Mouse (Mus musculus) thymus, adult 2 months (tissue): Measurements from ENCODE around the gene Hs6st2. TPM values are rescaled to one million over a fixed set of nuclear protein-coding genes. Genes with fewer than 3 reads are reported as not detected.

Source experiments
- DNase-seq: peaks from one replicate; pipeline ENCODE4 v3.0.0; 2021
- H3K27ac ChIP-seq: fragments of 200-500 bp; 2 replicates; pipeline ENCODE4 v1.5.1; 2012; ENCODE audit warnings: low read length, control low read depth; ENCODE audit not compliant: control insufficient read depth, insufficient read depth
- H3K27me3 ChIP-seq: fragments of 200-500 bp; 2 replicates; pipeline ENCODE4 v1.6.1; 2012; ENCODE audit warnings: mild to moderate bottlenecking, low read length, moderate library complexity, mixed read lengths; ENCODE audit not compliant: control insufficient read depth, insufficient read depth
- H3K36me3 ChIP-seq: fragments of 200-500 bp; 2 replicates; pipeline ENCODE4 v1.6.1; 2012; ENCODE audit warnings: mild to moderate bottlenecking, low read length, moderate library complexity; ENCODE audit not compliant: control insufficient read depth, insufficient read depth
- H3K4me1 ChIP-seq: fragments of 200-500 bp; replicated peaks from 2 replicates; pipeline ENCODE4 v1.6.1; 2012; ENCODE audit warnings: low read length; ENCODE audit not compliant: control insufficient read depth, insufficient read depth
- H3K4me3 ChIP-seq: fragments of 200-500 bp; 2 replicates; pipeline ENCODE4 v1.5.1; 2012; ENCODE audit warnings: mild to moderate bottlenecking, low read length, control low read depth, moderate library complexity; ENCODE audit not compliant: control insufficient read depth, insufficient read depth
- CTCF ChIP-seq: fragments of 200-500 bp; IDR thresholded peaks from 2 replicates; pipeline ENCODE4 v1.5.1; 2012; ENCODE audit warnings: mild to moderate bottlenecking, control low read depth, low read length, moderate library complexity, borderline replicate concordance; ENCODE audit not compliant: control insufficient read depth, poor library complexity, insufficient read depth; ENCODE audit errors: extremely low read depth
- POLR2A ChIP-seq: fragments of 200-500 bp; IDR thresholded peaks from 2 replicates; pipeline ENCODE4 v1.6.1; 2012; ENCODE audit warnings: mild to moderate bottlenecking, low read length, control low read depth, moderate library complexity; ENCODE audit not compliant: control insufficient read depth, poor library complexity, insufficient read depth; ENCODE audit errors: extremely low read depth
- whole genome bisulfite sequencing: fragments of 180-500 bp; shearing (Covaris S2); methylation state at CpG from one replicate; pipeline ENCODE4 v1.1.7; 2018; 5-methylcytosine and 5-hydroxymethylcytosine counted together
- polyA plus RNA-seq: library from polyadenylated mRNA; depleted of rRNA; stranded (reverse); fragments of >200 nt; gene quantifications from 2 replicates; pipeline ENCODE4 v1.2.3, GENCODE M21; 2012

The Hs6st2 gene
- polyA plus RNA-seq, 1 experiment: 0.12 TPM

DNA sequence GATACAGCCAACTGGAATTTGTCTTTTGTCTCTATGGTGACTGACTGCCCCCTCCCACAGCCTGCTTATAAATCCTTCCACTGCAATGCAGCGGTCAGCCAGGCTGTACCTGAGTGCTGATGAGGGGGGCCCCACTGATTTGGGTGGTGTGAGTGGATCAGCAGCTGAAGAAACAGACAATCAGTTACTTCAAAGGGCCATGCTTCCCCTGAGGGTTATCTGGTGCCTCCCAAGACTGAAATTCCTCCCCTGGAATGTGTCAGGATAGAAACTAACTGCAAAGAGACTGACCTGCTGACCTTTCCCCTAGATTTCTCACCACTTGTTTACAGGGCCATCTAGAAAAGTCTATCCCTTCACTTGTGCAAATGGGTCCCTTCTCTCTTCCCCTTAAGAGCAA is 166.8 kb downstream of the Hs6st2 start:
- WGBS: 89% methylated on average over 1 of the region's 1 CpGs
- Histone ChIP-seq H3K4me1 (no peaks in the 10 kb centered on the region), H3K27ac (no peak overlapping the region), H3K27me3 (no peaks in the 10 kb centered on the region), H3K4me3 (no peak overlapping the region), H3K36me3 (no peaks in the 10 kb centered on the region)
- TF ChIP-seq POLR2A (no peak), CTCF (no peak)
- no peak for DNase-seq

DNA sequence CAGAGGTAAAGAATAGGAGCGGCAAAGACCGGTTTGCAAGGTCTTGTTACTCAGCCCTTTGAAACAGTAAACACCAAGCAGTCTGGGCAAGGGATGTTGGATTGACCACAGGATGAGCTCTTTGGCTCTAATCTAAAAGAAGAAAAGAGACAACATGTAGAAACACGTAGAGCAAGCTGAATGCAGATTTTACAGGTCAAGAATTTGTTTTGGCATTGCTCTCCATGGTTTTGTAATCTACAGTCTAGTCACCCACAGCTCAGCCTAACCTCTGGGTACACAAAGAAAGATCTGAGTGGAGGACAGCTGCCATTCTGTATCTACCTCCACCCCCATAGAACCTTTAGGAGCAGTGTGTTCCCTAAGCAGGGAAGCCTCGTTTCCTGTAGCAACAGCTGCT is 175.1 kb downstream of the Hs6st2 start:
- Histone ChIP-seq H3K36me3 (no peaks in the 10 kb centered on the region), H3K4me3 (no peak overlapping the region), H3K27ac (no peak overlapping the region), H3K27me3 (no peaks in the 10 kb centered on the region), H3K4me1 (no peaks in the 10 kb centered on the region)
- no peak for TF ChIP-seq POLR2A
- DNase-seq: no peak
- 81% methylated on average over 4 of the region's 4 CpGs for WGBS

DNA sequence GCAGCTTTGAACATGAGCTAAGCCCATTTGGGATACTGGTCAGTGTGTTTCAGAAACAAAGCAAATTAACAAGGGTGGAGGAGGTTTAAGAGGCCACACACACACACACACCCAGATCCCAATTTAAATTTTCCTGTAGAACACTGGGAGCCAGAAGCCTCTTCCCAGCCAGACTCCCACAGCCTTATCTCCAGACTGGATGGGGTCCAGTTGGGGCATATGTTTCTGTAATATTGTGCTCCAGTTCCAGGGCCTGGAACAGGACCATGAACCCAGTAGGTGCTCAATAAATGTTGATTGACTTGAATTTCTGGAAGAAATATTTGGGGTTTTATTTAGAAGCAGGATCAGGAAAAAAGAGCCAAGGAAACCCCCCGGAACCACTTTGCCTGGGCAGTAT is 176.0 kb downstream of the Hs6st2 start:
- Histone ChIP-seq H3K27ac (no peak overlapping the region), H3K27me3 (no peaks in the 10 kb centered on the region), H3K36me3 (no peaks in the 10 kb centered on the region), H3K4me3 (no peak overlapping the region), H3K4me1 (no peaks in the 10 kb centered on the region)
- DNase-seq: no peak
- TF ChIP-seq POLR2A: no peak
- no peak for TF ChIP-seq CTCF
- whole genome bisulfite sequencing: 21% methylated on average over 1 of the region's 1 CpGs

DNA sequence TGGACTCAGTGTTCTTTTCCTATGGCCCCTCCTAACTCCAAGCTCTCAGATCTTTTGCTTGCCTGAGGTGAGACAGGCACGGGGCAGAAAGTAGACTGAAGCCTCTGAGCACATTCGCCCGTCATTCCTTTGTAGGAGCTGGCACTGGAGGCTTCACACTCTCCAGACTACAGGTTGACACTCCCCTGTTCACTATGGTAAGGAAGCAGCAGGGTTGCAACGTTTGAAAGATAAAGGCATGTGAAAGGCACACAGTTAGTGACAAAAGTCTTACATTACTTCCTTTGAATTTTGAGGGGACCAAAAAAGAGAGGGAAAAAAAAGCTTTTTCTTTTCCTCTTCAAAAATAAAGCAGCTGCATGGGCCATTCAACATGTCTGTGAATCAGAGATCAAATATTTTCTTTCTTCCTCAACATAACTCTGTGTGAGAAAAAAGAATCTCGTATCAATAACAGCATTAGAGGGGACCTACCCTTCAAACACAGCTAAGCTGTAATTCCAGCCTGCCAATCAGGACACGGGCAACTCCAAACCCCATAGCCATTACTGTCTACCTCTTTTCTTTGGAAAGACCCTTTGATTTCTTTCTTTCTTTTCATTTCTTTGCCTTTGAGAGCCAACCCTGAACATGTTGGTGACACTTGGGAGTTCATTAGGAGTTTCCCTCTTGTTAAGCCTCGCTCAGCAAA is 177.7 kb downstream of the Hs6st2 start:
- H3K27me3 ChIP-seq: no peaks in the 10 kb centered on the region
- DNase-seq: no peak
- TF ChIP-seq POLR2A (no peak), CTCF (no peak)
- no peaks in the 10 kb centered on the region for H3K4me1 ChIP-seq
- H3K4me3 ChIP-seq: no peak overlapping the region
- no peak overlapping the region for H3K27ac ChIP-seq
- no peaks in the 10 kb centered on the region for H3K36me3 ChIP-seq
- 79% methylated on average over 7 of the region's 7 CpGs for WGBS

DNA sequence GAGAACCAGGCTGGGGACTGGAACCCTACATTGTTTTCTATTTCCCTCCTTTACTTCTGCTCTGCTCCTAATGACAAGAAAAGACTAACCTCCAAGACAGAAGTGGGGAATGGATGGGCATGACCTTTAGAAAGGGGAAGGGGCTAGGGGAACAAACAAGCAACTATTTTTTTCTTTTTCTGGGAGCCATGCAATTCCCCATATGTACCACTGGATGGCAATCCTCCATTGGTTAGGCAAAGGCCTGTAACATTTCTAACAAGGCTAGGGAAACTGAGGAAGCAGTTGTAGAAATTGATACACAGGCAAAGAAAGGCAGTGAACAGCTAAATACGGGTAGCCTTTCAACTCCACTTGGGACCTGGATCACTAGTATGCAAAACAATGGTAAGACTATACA is 183.8 kb downstream of the Hs6st2 start:
- H3K27ac ChIP-seq: no peak overlapping the region
- no peak for DNase-seq
- no peaks in the 10 kb centered on the region for H3K36me3 ChIP-seq
- no peak for TF ChIP-seq POLR2A
- H3K4me3 ChIP-seq: no peak overlapping the region
- H3K4me1 ChIP-seq: no peaks in the 10 kb centered on the region
- no peaks in the 10 kb centered on the region for H3K27me3 ChIP-seq
- 44% methylated on average over 1 of the region's 1 CpGs for WGBS

DNA sequence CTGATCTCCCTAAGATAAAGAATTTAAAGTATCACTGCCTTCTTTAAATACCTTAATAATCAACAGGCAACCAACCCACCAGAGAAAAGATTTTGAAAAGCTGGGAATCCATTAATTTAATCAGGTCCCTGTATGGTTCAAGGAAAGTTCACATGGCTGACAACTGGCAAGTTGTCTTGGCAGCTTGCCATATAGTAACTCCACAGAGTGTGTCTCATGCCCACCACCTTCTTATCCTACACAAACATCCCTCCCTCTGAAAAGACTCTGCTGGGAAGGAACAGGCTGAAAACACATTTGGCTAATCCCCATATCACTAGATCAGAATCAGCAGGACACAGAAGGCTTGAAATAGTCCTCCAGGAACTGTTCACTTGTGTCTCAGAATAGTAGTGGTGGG is 193.3 kb downstream of the Hs6st2 start:
- Histone ChIP-seq H3K27me3 (no peaks in the 10 kb centered on the region), H3K36me3 (no peaks in the 10 kb centered on the region), H3K27ac (no peak overlapping the region), H3K4me1 (no peaks in the 10 kb centered on the region), H3K4me3 (no peak overlapping the region)
- no peak for TF ChIP-seq CTCF
- TF ChIP-seq POLR2A: no peak
- DNase-seq: no peak

DNA sequence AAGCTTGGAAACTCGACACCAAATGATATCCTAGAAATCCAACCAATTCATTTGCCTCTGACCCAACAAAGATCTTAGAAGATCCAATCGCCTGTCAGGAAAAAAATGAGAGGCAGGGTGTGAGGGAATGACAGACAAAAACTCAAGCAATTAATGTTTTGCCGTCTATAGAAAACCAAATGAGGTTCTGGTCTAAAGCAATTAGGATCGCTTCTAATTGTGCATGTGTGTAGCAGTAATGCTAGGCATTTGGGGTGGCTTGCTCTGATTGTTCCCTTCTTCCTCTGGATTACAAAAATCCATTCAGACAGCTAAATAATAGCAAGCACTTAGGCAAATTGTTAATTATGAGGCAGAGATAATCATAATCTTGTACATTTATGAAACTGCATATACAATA is 212.2 kb downstream of the Hs6st2 start:
- 94% methylated on average over 4 of the region's 4 CpGs for WGBS

More for the DNA sequence above, 212.2 kb downstream of the Hs6st2 start:
- Histone ChIP-seq H3K4me1 (no peaks in the 10 kb centered on the region), H3K27me3 (no peaks in the 10 kb centered on the region), H3K27ac (no peak overlapping the region), H3K4me3 (no peak overlapping the region), H3K36me3 (no peaks in the 10 kb centered on the region)
- TF ChIP-seq CTCF (no peak), POLR2A (no peak)
- no peak for DNase-seq
